Mouse (Mus musculus): ENCODE results near the gene Slbp. TPM values are rescaled to one million over a fixed set of nuclear protein-coding genes. Genes with fewer than 3 reads are reported as not detected.

Gene Slbp
- polyA plus RNA-seq, 1 experiment = 25.4 TPM

GRCm38 (mm10) chr5:33688278-33689220, 36.2 kb upstream of the Slbp start:
- 87% methylated on average over 14 of the region's 14 CpGs for WGBS
- H3K4me1 ChIP-seq (ENCODE audit: control insufficient read depth, insufficient read depth, insufficient read length, low read length) = peaks cover 8% of the 10 kb centered on the region; the same call in 1 of the 2 replicates
- no peak for TF ChIP-seq CTCF (IDR thresholded peaks at IDR 0.05; ENCODE audit: extremely low read depth, insufficient read length, insufficient replicate concordance, low read depth, low read length)
- no peak for TF ChIP-seq POLR2A (IDR thresholded peaks at IDR 0.05; ENCODE audit: low read depth, low read length)
- no peak overlapping the region for H3K27ac ChIP-seq (ENCODE audit: insufficient read depth, low read depth, low read length)
- no peak overlapping the region for H3K4me3 ChIP-seq (ENCODE audit: low read depth, low read length)
- H3K36me3 ChIP-seq (ENCODE audit: control insufficient read depth, insufficient read depth, low read length) = no peaks in the 10 kb centered on the region
- no peaks in the 10 kb centered on the region; the same call in 1 of the 2 replicates for H3K27me3 ChIP-seq (ENCODE audit: control insufficient read depth, insufficient read depth, low read length)

- Histone ChIP-seq H3K4me1 (ENCODE audit: control insufficient read depth, insufficient read depth, insufficient read length, low read length) (peaks cover 4% of the 10 kb centered on the region; the same call in 1 of the 2 replicates), H3K36me3 (ENCODE audit: control insufficient read depth, insufficient read depth, low read length) (no peaks in the 10 kb centered on the region), H3K4me3 (ENCODE audit: low read depth, low read length) (no peak overlapping the region), H3K27me3 (ENCODE audit: control insufficient read depth, insufficient read depth, low read length) (no peaks in the 10 kb centered on the region), H3K27ac (ENCODE audit: insufficient read depth, low read depth, low read length) (no peak overlapping the region)
- 49% methylated on average over 4 of the region's 4 CpGs for WGBS
- no peak for TF ChIP-seq CTCF (IDR thresholded peaks at IDR 0.05; ENCODE audit: extremely low read depth, insufficient read length, insufficient replicate concordance, low read depth, low read length)
- no peak for TF ChIP-seq POLR2A (IDR thresholded peaks at IDR 0.05; ENCODE audit: low read depth, low read length)
Measured at GRCm38 (mm10) chr5:33687142-33687541, 34.8 kb upstream of the Slbp start.

- 94% methylated on average over 4 of the region's 4 CpGs for WGBS
Measured at GRCm38 (mm10) chr5:33684932-33685331, 32.6 kb upstream of the Slbp start.

DNA sequence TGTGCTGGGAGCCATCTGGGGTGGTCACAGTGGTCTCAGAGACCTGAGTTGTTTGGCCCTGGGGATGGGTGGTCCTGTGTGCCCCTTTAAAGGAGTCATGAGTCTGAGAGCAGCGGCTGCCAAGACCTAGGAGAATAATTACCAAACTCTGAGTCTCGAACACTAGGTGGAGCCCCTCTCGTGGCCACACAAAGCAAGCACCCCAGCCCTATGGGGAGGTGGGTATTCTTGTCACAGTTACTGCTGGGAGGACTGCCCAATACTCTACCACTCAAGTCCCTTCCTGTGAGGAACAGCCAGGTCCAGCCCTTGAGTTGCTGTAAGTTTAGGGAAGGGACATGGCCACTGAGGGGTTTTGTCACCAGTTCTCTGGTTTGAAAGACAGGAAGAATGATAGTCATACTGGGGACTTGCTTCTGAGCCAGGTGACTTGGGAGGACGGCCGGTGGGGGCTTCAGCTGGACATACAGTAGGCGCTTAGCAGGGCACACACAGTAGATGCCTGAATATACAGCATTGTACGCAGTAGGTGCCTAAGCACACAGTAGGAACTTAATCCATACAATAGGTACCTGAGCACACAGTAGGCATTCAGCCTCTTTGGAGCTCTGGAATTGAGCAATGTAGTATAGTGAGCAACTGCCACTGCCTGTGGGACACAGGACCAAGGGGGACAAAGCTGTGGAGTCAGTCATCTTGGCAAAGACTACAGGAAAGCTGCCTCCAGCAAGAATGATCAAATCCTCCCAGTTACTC, 31.7 kb upstream of the Slbp start:
- Histone ChIP-seq H3K4me1 (ENCODE audit: control insufficient read depth, insufficient read depth, insufficient read length, low read length) (no peaks in the 10 kb centered on the region), H3K36me3 (ENCODE audit: control insufficient read depth, insufficient read depth, low read length) (no peaks in the 10 kb centered on the region), H3K27ac (ENCODE audit: insufficient read depth, low read depth, low read length) (no peak overlapping the region), H3K4me3 (ENCODE audit: low read depth, low read length) (no peak overlapping the region), H3K27me3 (ENCODE audit: control insufficient read depth, insufficient read depth, low read length) (no peaks in the 10 kb centered on the region)
- peak; percentile 52; the same call in 1 of the 2 replicates for TF ChIP-seq CTCF (IDR thresholded peaks at IDR 0.05; ENCODE audit: extremely low read depth, insufficient read length, insufficient replicate concordance, low read depth, low read length)
- TF ChIP-seq POLR2A (IDR thresholded peaks at IDR 0.05; ENCODE audit: low read depth, low read length) = no peak
- 47% methylated on average over 7 of the region's 7 CpGs for WGBS

More at GRCm38 (mm10) chr5:33684932-33685331, 32.6 kb upstream of the Slbp start:
- H3K27me3 ChIP-seq (ENCODE audit: control insufficient read depth, insufficient read depth, low read length) = no peaks in the 10 kb centered on the region
- H3K36me3 ChIP-seq (ENCODE audit: control insufficient read depth, insufficient read depth, low read length) = no peaks in the 10 kb centered on the region
- no peak for TF ChIP-seq CTCF (IDR thresholded peaks at IDR 0.05; ENCODE audit: extremely low read depth, insufficient read length, insufficient replicate concordance, low read depth, low read length)
- no peak for TF ChIP-seq POLR2A (IDR thresholded peaks at IDR 0.05; ENCODE audit: low read depth, low read length)
- H3K4me3 ChIP-seq (ENCODE audit: low read depth, low read length) = no peak overlapping the region
- H3K27ac ChIP-seq (ENCODE audit: insufficient read depth, low read depth, low read length) = no peak overlapping the region
- peaks cover 2% of the 10 kb centered on the region; the same call in 1 of the 2 replicates for H3K4me1 ChIP-seq (ENCODE audit: control insufficient read depth, insufficient read depth, insufficient read length, low read length)

DNA sequence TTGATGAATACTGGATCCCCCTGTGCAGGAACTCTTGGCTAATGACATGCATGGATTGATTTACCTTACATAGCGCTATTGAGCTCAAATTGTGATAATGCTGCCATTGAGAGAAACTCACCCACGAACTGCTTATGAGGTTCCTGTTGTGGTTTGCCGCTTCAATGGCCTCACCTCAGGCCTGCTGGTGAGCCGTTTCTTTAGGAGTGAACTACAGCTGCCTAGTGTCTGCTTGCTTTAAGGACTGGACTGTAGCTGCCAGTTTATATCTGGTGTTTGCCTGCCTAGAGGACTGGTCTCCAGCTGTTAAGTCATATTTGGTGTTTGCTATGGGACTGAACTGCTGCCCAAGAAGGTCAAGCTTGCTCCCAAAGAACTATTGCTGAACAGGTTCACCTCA, 30.6 kb upstream of the Slbp start:
- 81% methylated on average over 4 of the region's 4 CpGs for WGBS
- Histone ChIP-seq H3K4me3 (ENCODE audit: low read depth, low read length) (no peak overlapping the region), H3K36me3 (ENCODE audit: control insufficient read depth, insufficient read depth, low read length) (no peaks in the 10 kb centered on the region), H3K27ac (ENCODE audit: insufficient read depth, low read depth, low read length) (no peak overlapping the region), H3K27me3 (ENCODE audit: control insufficient read depth, insufficient read depth, low read length) (no peaks in the 10 kb centered on the region), H3K4me1 (ENCODE audit: control insufficient read depth, insufficient read depth, insufficient read length, low read length) (no peaks in the 10 kb centered on the region)
- TF ChIP-seq CTCF (IDR thresholded peaks at IDR 0.05; ENCODE audit: extremely low read depth, insufficient read length, insufficient replicate concordance, low read depth, low read length) (no peak), POLR2A (IDR thresholded peaks at IDR 0.05; ENCODE audit: low read depth, low read length) (no peak)

GRCm38 (mm10) chr5:33681611-33682388, 29.4 kb upstream of the Slbp start:
- Histone ChIP-seq H3K4me3 (ENCODE audit: low read depth, low read length) (no peak overlapping the region), H3K4me1 (ENCODE audit: control insufficient read depth, insufficient read depth, insufficient read length, low read length) (no peaks in the 10 kb centered on the region), H3K36me3 (ENCODE audit: control insufficient read depth, insufficient read depth, low read length) (no peaks in the 10 kb centered on the region), H3K27me3 (ENCODE audit: control insufficient read depth, insufficient read depth, low read length) (no peaks in the 10 kb centered on the region), H3K27ac (ENCODE audit: insufficient read depth, low read depth, low read length) (no peak overlapping the region)
- 78% methylated on average over 15 of the region's 15 CpGs for WGBS
- TF ChIP-seq CTCF (IDR thresholded peaks at IDR 0.05; ENCODE audit: extremely low read depth, insufficient read length, insufficient replicate concordance, low read depth, low read length) (no peak), POLR2A (IDR thresholded peaks at IDR 0.05; ENCODE audit: low read depth, low read length) (no peak)

All from small intestine, adult 2 months (tissue).